In genomic region chr13:40986081-40986480, GRCm38 (mm10) we compare ENCODE assay signal across 24 mouse cellular contexts.
"Had no signal": no experiment of that assay in that cellular context is flagged by ENCODE, and none has a peak within 500 bp of the region (broad histone marks: within the 10 kb centered on the region; RNA-seq: fewer than 3 reads in every experiment).

No protein-coding gene starts in this region.

- DNase-seq: gastrocnemius, adult 2 months; gastrocnemius, postnatal 10 days; gastrocnemius, postnatal 25 days; heart, adult 18-20 months; heart, postnatal 10 days; kidney, adult 11 months; kidney, adult 2 months; kidney, adult 9 months; kidney, postnatal 14 days; kidney, postnatal 36 days; layer of hippocampus, adult 9-11 months; layer of hippocampus, postnatal 36 days; left cerebral cortex, postnatal 4 days; liver, embryonic 13.5 days had no signal

- H3K4me2 ChIP-seq: heart, embryonic 12.5 days; hindbrain, embryonic 13.5 days; hindbrain, embryonic 15.5 days; kidney, embryonic 15.5 days; limb, embryonic 13.5 days; limb, embryonic 15.5 days; liver, embryonic 13.5 days had no signal

- H3K9ac ChIP-seq: heart, embryonic 12.5 days; hindbrain, embryonic 13.5 days; hindbrain, embryonic 15.5 days; kidney, embryonic 15.5 days; limb, embryonic 13.5 days; limb, embryonic 15.5 days; liver, embryonic 13.5 days had no signal

- H3K4me1 ChIP-seq: heart, embryonic 10.5 days; heart, embryonic 12.5 days; hindbrain, embryonic 13.5 days; hindbrain, embryonic 15.5 days; kidney, embryonic 15.5 days; limb, embryonic 13.5 days; limb, embryonic 15.5 days had no signal

- H3K27ac ChIP-seq: gastrocnemius, adult 2 months; heart, embryonic 10.5 days; hindbrain, embryonic 13.5 days; hindbrain, embryonic 15.5 days; hindbrain, postnatal 0 days; kidney, embryonic 15.5 days; kidney, postnatal 0 days; limb, embryonic 13.5 days; limb, embryonic 15.5 days; liver, embryonic 13.5 days had no signal

- H3K36me3 ChIP-seq: heart, embryonic 10.5 days; heart, embryonic 12.5 days; hindbrain, embryonic 13.5 days; hindbrain, embryonic 15.5 days; kidney, embryonic 15.5 days; limb, embryonic 13.5 days; limb, embryonic 15.5 days; liver, embryonic 13.5 days had no signal

- H3K27me3 ChIP-seq: heart, embryonic 12.5 days; hindbrain, embryonic 13.5 days; hindbrain, embryonic 15.5 days; kidney, embryonic 15.5 days; limb, embryonic 13.5 days; limb, embryonic 15.5 days; liver, embryonic 13.5 days had no signal

- ATAC-seq: hindbrain, postnatal 0 days; intestine, embryonic 16.5 days had no signal

- H3K4me3 ChIP-seq: gastrocnemius, adult 2 months; heart, embryonic 10.5 days; heart, embryonic 12.5 days; hindbrain, embryonic 13.5 days; hindbrain, embryonic 15.5 days; kidney, embryonic 15.5 days; limb, embryonic 13.5 days; limb, embryonic 15.5 days; liver, embryonic 13.5 days had no signal

- H3K9me3 ChIP-seq: heart, embryonic 10.5 days; heart, embryonic 12.5 days; hindbrain, embryonic 13.5 days; hindbrain, embryonic 15.5 days; kidney, embryonic 15.5 days; limb, embryonic 13.5 days; limb, embryonic 15.5 days; liver, embryonic 13.5 days had no signal
